Mouse (Mus musculus): Measurements from ENCODE around the gene Xrcc6.

- TF ChIP-seq EP300 (IDR thresholded peaks at IDR 0.05; ENCODE audit: insufficient read depth, low read depth, low read length) (no peak), CTCF (IDR thresholded peaks at IDR 0.05) (no peak)
Observed at GRCm38 (mm10) chr15:82086131-82086530, 98.5 kb downstream of the Xrcc6 start.

Measured in heart, adult 2 months (tissue).